Mouse (Mus musculus): ENCODE results near the gene Idnk.

- no peak for TF ChIP-seq CTCF (IDR thresholded peaks at IDR 0.05; ENCODE audit: control insufficient read depth, insufficient read depth, insufficient read length)
- TF ChIP-seq MAX (IDR thresholded peaks at IDR 0.05): no peak
- no peak for TF ChIP-seq USF1 (IDR thresholded peaks at IDR 0.05; ENCODE audit: low read depth)
- TF ChIP-seq MYOG (IDR thresholded peaks at IDR 0.05; ENCODE audit: control insufficient read depth, extremely low read depth, insufficient read length): no peak
- TF ChIP-seq CEBPB (IDR thresholded peaks at IDR 0.05; ENCODE audit: low read depth): no peak
Measured at GRCm38 (mm10) chr13:58148256-58148831, 9.1 kb upstream of the Idnk start.

Measured in C2C12 (cell line).